Mouse (Mus musculus) olfactory bulb, adult 2 months (tissue): ENCODE data around the gene Mvb12b.

Source experiments
- CTCF ChIP-seq: fragments of 200-500 bp; IDR thresholded peaks from 2 replicates; pipeline ENCODE4 v1.5.1; 2012; ENCODE audit warnings: low read depth, mild to moderate bottlenecking, low read length, moderate library complexity; ENCODE audit not compliant: insufficient read depth
- POLR2A ChIP-seq: fragments of 200-500 bp; IDR thresholded peaks from 2 replicates; pipeline ENCODE4 v1.6.1; 2012; ENCODE audit warnings: mild to moderate bottlenecking, low read depth, low read length, moderate library complexity; ENCODE audit not compliant: insufficient read depth

DNA sequence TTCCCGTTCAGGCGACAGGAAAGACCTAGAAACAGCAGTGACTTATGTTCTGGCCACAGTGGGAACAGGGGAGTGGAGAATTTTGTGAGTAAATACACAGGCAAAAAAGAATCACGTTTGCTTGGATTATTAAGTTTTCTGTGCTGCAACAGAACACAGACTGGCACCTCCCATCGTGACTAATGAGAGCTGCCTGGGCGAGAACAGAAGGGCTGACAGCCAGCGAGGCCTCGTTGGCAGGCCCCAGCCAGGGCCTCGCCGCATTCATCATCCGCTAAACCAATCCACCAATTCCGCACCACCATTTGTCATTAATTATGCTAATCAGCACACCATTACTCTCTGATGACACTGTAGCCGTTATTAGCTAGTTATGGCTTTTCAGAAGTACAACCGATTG is 102.2 kb downstream of the Mvb12b start:
- TF ChIP-seq CTCF (no peak), POLR2A (no peak)
